Mouse (Mus musculus): ENCODE data around the gene Tas2r119.
"Not testable (repeated sequence)": the region's sequence is repeated elsewhere in the genome, so short reads cannot be mapped to it uniquely, and the experiment has no call there.

The Tas2r119 gene

GRCm38 (mm10) chr15:32176989-32177388 is at the start of gene Tas2r119:
TSS of gene Tas2r119 (plus strand) at chr15:32177289.
- no peak for DNase-seq

GRCm38 (mm10) chr15:32132315-32132714 is 44.8 kb upstream of the Tas2r119 start:
- no peak for DNase-seq

- no peak for DNase-seq
Observed at GRCm38 (mm10) chr15:32141657-32142056, 35.4 kb upstream of the Tas2r119 start.

GRCm38 (mm10) chr15:32144269-32144668 is 32.8 kb upstream of the Tas2r119 start:
- DNase-seq: no peak

- no peak for DNase-seq
Observed at GRCm38 (mm10) chr15:32153404-32153803, 23.7 kb upstream of the Tas2r119 start.

- DNase-seq: no peak
Observed at GRCm38 (mm10) chr15:32153857-32154449, 23.1 kb upstream of the Tas2r119 start.

- DNase-seq: no peak
Observed at GRCm38 (mm10) chr15:32156126-32156525, 21.0 kb upstream of the Tas2r119 start.

GRCm38 (mm10) chr15:32160281-32160680 is 16.8 kb upstream of the Tas2r119 start:
- no peak for DNase-seq

GRCm38 (mm10) chr15:32171764-32172163 is 5.3 kb upstream of the Tas2r119 start:
- no peak for DNase-seq

GRCm38 (mm10) chr15:32172175-32172987 is 4.7 kb upstream of the Tas2r119 start:
- DNase-seq: no peak

GRCm38 (mm10) chr15:32172988-32173329 is 4.1 kb upstream of the Tas2r119 start:
- no peak for DNase-seq

- DNase-seq: no peak
Observed at GRCm38 (mm10) chr15:32180010-32180725, 3.1 kb downstream of the Tas2r119 start.

- no peak for DNase-seq
Observed at GRCm38 (mm10) chr15:32182026-32182425, 4.9 kb downstream of the Tas2r119 start.

GRCm38 (mm10) chr15:32184964-32185363 is 7.9 kb downstream of the Tas2r119 start:
- DNase-seq: no peak

- no peak for DNase-seq
Observed at GRCm38 (mm10) chr15:32189879-32190278, 12.8 kb downstream of the Tas2r119 start.

- no peak for DNase-seq
Observed at GRCm38 (mm10) chr15:32190436-32190835, 13.3 kb downstream of the Tas2r119 start.

GRCm38 (mm10) chr15:32192948-32193347 is 15.9 kb downstream of the Tas2r119 start:
- no peak for DNase-seq

GRCm38 (mm10) chr15:32198076-32198475 is 21.0 kb downstream of the Tas2r119 start:
- DNase-seq: no peak

- no peak for DNase-seq
Observed at GRCm38 (mm10) chr15:32198561-32198960, 21.5 kb downstream of the Tas2r119 start.

- DNase-seq: no peak
Observed at GRCm38 (mm10) chr15:32203242-32203641, 26.2 kb downstream of the Tas2r119 start.

- DNase-seq: no peak
Observed at GRCm38 (mm10) chr15:32204908-32205307, 27.8 kb downstream of the Tas2r119 start.

- not testable (repeated sequence) for DNase-seq
Observed at GRCm38 (mm10) chr15:32214687-32215086, 37.6 kb downstream of the Tas2r119 start.

- no peak for DNase-seq
Observed at GRCm38 (mm10) chr15:32223028-32223427, 45.9 kb downstream of the Tas2r119 start.

GRCm38 (mm10) chr15:32225394-32225793 is 48.3 kb downstream of the Tas2r119 start:
- DNase-seq: no peak
